Mouse (Mus musculus): ENCODE measurements around the gene Mtcp1. TPM values are rescaled to one million over a fixed set of nuclear protein-coding genes. Genes with fewer than 3 reads are reported as not detected.
A peak's percentile ranks its signal among the peaks of the same experiment; 100 is the strongest.

Gene Mtcp1
- 6.2 and 6.5 TPM in 2 replicates for polyA plus RNA-seq (2014; fragmentation: Nextera tagmentation; extraction: Ambion mirVana)

GRCm38 (mm10) chrX:75415936-75416785 lies at the start of gene Mtcp1, which contains the start of the genes Cmc4 and Brcc3:
Gene Mtcp1, minus strand, starts transcription at chrX:75416588.
Gene Cmc4, minus strand, starts transcription at chrX:75416584.
Gene Brcc3, plus strand, starts transcription at chrX:75416628.
- Histone ChIP-seq H3K36me3 (replicated peaks; ENCODE audit: control insufficient read depth, insufficient read depth) (no peaks in the 10 kb centered on the region; the same call in 1 of the 2 replicates), H3K4me1 (replicated peaks; ENCODE audit: control insufficient read depth, insufficient read depth, low read length) (peaks cover 3% of the 10 kb centered on the region; the same call in 1 of the 2 replicates), H3K9ac (peak within 1 kb of the TSS; percentile 72), H3K9me3 (ENCODE audit: control insufficient read depth, low read length) (no peaks in the 10 kb centered on the region), H3K27ac (peak within 1 kb of the TSS; percentile 88), H3K4me3 (replicated peaks; ENCODE audit: low read length) (peak within 1 kb of the TSS; percentile 52), H3K4me2 (replicated peaks) (peak within 1 kb of the TSS; percentile 56), H3K27me3 (ENCODE audit: control insufficient read depth, insufficient read depth, low read length) (no peaks in the 10 kb centered on the region)
- peak; percentile 100 for ATAC-seq (ENCODE audit: low FRiP score)
- 16% methylated on average over 52 of the region's 52 CpGs for WGBS
- peak; percentile 81 for DNase-seq (ENCODE audit: low spot score)

GRCm38 (mm10) chrX:75454597-75454996 lies 38.2 kb upstream of the Mtcp1 start:
- Histone ChIP-seq H3K36me3 (replicated peaks; ENCODE audit: control insufficient read depth, insufficient read depth) (peaks cover 21% of the 10 kb centered on the region; the same call in 1 of the 2 replicates), H3K4me3 (replicated peaks; ENCODE audit: low read length) (no peak overlapping the region), H3K9me3 (ENCODE audit: control insufficient read depth, low read length) (no peaks in the 10 kb centered on the region), H3K27me3 (ENCODE audit: control insufficient read depth, insufficient read depth, low read length) (no peaks in the 10 kb centered on the region), H3K27ac (no peak overlapping the region), H3K4me1 (replicated peaks; ENCODE audit: control insufficient read depth, insufficient read depth, low read length) (no peaks in the 10 kb centered on the region), H3K4me2 (replicated peaks) (no peak overlapping the region), H3K9ac (no peak overlapping the region)
- WGBS, result 87% methylated on average over 1 of the region's 1 CpGs
- DNase-seq (ENCODE audit: low spot score) (no peak), ATAC-seq (ENCODE audit: low FRiP score) (no peak)

DNA sequence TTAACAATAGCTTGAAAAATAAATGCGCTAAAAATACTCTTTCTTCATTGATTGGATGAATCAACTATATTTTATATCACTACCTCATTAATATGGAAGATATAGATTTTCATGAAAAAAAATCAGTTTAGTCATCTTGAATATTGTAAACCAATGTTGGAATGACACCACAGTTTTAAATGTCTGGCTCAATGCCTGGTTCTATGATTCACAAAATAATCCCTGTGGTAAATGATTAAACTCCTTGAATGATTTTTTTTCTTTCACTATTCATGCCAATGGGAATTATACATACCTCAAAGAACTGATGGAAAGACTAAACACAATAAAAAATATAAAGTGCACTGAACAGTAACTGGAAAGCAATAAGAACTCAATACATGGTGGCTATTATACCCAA lies 6.7 kb downstream of the Mtcp1 start:
- Histone ChIP-seq H3K27me3 (ENCODE audit: control insufficient read depth, insufficient read depth, low read length) (no peaks in the 10 kb centered on the region), H3K4me2 (replicated peaks) (no peak overlapping the region), H3K27ac (no peak overlapping the region), H3K4me1 (replicated peaks; ENCODE audit: control insufficient read depth, insufficient read depth, low read length) (peaks cover 3% of the 10 kb centered on the region; the same call in 1 of the 2 replicates), H3K4me3 (replicated peaks; ENCODE audit: low read length) (no peak overlapping the region), H3K36me3 (replicated peaks; ENCODE audit: control insufficient read depth, insufficient read depth) (no peaks in the 10 kb centered on the region; the same call in 1 of the 2 replicates), H3K9ac (no peak overlapping the region), H3K9me3 (ENCODE audit: control insufficient read depth, low read length) (no peaks in the 10 kb centered on the region)
- 89% methylated on average over 1 of the region's 1 CpGs for WGBS
- no peak for DNase-seq (ENCODE audit: low spot score)
- no peak for ATAC-seq (ENCODE audit: low FRiP score)

DNA sequence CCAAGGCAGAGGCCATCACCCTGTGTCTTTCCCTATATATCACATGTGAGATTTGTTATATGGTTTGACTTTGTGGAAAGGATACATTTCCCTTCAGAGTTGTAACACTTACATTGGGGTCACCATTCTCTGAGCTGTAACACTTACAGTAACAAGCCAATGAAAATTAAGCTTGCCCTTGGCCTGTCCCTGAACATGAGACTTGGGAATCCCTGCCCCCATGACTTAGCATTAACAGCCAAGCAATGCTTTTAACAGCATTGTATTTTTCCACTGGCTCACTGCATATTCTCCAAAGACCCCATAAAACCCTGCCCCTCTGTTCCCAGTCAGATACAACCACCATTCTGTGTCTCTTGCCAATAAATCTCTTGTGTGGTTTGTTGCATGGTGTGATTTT lies 13.0 kb downstream of the Mtcp1 start:
- H3K27ac ChIP-seq, result no peak overlapping the region
- H3K9ac ChIP-seq, result no peak overlapping the region
- no peaks in the 10 kb centered on the region for H3K27me3 ChIP-seq (ENCODE audit: control insufficient read depth, insufficient read depth, low read length)
- no peak overlapping the region for H3K4me3 ChIP-seq (replicated peaks; ENCODE audit: low read length)
- DNase-seq (ENCODE audit: low spot score) (no peak), ATAC-seq (ENCODE audit: low FRiP score) (no peak)
- no peaks in the 10 kb centered on the region for H3K4me1 ChIP-seq (replicated peaks; ENCODE audit: control insufficient read depth, insufficient read depth, low read length)
- no peak overlapping the region for H3K4me2 ChIP-seq (replicated peaks)
- no peaks in the 10 kb centered on the region for H3K9me3 ChIP-seq (ENCODE audit: control insufficient read depth, low read length)
- H3K36me3 ChIP-seq (replicated peaks; ENCODE audit: control insufficient read depth, insufficient read depth), result 0 out of 2 replicates have a peak, but pooled peaks cover 8% of the 10 kb centered on the region

- DNase-seq (ENCODE audit: low spot score), result no peak
These were observed 13.7 kb downstream of the Mtcp1 start for GRCm38 (mm10) chrX:75402668-75403067.

GRCm38 (mm10) chrX:75399471-75399870 lies 16.9 kb downstream of the Mtcp1 start:
- Histone ChIP-seq H3K36me3 (replicated peaks; ENCODE audit: control insufficient read depth, insufficient read depth) (0 out of 2 replicates have a peak, but pooled peaks cover 8% of the 10 kb centered on the region), H3K9me3 (ENCODE audit: control insufficient read depth, low read length) (no peaks in the 10 kb centered on the region), H3K4me1 (replicated peaks; ENCODE audit: control insufficient read depth, insufficient read depth, low read length) (no peaks in the 10 kb centered on the region), H3K27me3 (ENCODE audit: control insufficient read depth, insufficient read depth, low read length) (no peaks in the 10 kb centered on the region), H3K9ac (no peak overlapping the region), H3K4me3 (replicated peaks; ENCODE audit: low read length) (no peak overlapping the region), H3K4me2 (replicated peaks) (no peak overlapping the region), H3K27ac (no peak overlapping the region)
- DNase-seq (ENCODE audit: low spot score) (no peak), ATAC-seq (ENCODE audit: low FRiP score) (no peak)
- WGBS, result 86% methylated on average over 1 of the region's 1 CpGs

More at GRCm38 (mm10) chrX:75402668-75403067, 13.7 kb downstream of the Mtcp1 start:
- H3K4me1 ChIP-seq (replicated peaks; ENCODE audit: control insufficient read depth, insufficient read depth, low read length), result no peaks in the 10 kb centered on the region
- WGBS, result 67% methylated on average over 2 of the region's 2 CpGs
- H3K27me3 ChIP-seq (ENCODE audit: control insufficient read depth, insufficient read depth, low read length), result no peaks in the 10 kb centered on the region
- H3K36me3 ChIP-seq (replicated peaks; ENCODE audit: control insufficient read depth, insufficient read depth), result 0 out of 2 replicates have a peak, but pooled peaks cover 8% of the 10 kb centered on the region
- no peak for ATAC-seq (ENCODE audit: low FRiP score)
- no peak overlapping the region for H3K4me3 ChIP-seq (replicated peaks; ENCODE audit: low read length)
- H3K9me3 ChIP-seq (ENCODE audit: control insufficient read depth, low read length), result no peaks in the 10 kb centered on the region
- H3K9ac ChIP-seq, result no peak overlapping the region
- H3K4me2 ChIP-seq (replicated peaks), result no peak overlapping the region
- H3K27ac ChIP-seq, result no peak overlapping the region

DNA sequence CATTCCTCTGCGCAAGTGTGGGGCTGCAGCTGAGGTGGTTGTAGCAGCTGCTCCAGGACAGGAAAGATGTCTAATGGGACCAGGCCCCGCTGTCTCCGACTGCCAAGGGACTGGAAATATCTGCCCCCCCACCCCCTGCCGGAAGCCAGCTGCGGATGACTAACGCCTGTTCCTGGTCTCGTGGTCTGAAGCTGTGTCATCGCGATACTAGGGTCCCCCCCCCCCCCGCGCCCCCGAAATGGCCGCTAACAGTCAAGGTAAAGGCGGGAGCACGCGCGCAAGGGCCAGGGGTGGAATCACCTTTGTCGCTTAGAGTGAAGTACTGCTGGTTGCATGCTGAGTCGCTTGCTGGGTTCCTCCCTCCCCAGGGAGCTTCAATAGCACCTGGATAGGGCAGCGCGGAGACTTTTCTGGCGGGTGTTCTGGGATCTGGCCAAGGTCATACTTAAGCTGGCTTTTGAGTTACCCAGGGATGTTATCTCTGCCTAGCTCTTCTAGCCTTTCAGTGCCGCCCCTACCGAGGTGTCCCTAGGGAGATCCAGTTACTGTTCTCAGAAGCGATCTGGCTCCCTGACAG lies 34.1 kb downstream of the Mtcp1 start, which contains the start of the genes Fundc2 and F8:
Fundc2 (plus strand) TSS at position 205 of the 577 bp plus-strand sequence.
F8 (minus strand) TSS at position 421 of the 577 bp plus-strand sequence.
- no peaks in the 10 kb centered on the region for H3K4me1 ChIP-seq (replicated peaks; ENCODE audit: control insufficient read depth, insufficient read depth, low read length)
- peak; percentile 97 for ATAC-seq (ENCODE audit: low FRiP score)
- H3K27ac ChIP-seq, result peak within 1 kb of the TSS; percentile 82
- H3K36me3 ChIP-seq (replicated peaks; ENCODE audit: control insufficient read depth, insufficient read depth), result no peaks in the 10 kb centered on the region
- peak within 1 kb of the TSS; percentile 52 for H3K4me2 ChIP-seq (replicated peaks)
- DNase-seq (ENCODE audit: low spot score), result peak; percentile 68
- no peaks in the 10 kb centered on the region for H3K9me3 ChIP-seq (ENCODE audit: control insufficient read depth, low read length)
- no peaks in the 10 kb centered on the region for H3K27me3 ChIP-seq (ENCODE audit: control insufficient read depth, insufficient read depth, low read length)
- H3K9ac ChIP-seq, result peak within 1 kb of the TSS; percentile 74
- 16% methylated on average over 22 of the region's 25 CpGs for WGBS
- peak within 1 kb of the TSS; percentile 57 for H3K4me3 ChIP-seq (replicated peaks; ENCODE audit: low read length)

DNA sequence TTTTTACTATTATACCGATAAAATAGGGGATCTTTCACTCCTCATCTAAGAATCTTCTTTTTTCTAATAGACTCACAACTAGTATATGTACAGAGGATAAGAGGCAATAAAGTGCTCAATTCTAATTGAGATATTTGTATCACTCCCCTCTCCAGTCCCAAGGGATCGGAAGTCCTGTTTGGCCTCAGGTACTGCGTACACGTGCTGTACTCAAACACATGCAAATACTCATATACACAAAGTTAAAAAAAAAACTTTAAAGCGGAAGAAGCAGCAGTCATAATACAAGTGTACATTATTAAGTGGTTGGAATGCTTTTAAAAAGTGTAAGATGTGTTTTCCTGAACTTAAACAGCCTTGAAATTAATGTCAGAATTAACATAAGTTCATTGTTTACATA lies 34.7 kb downstream of the Mtcp1 start:
- no peaks in the 10 kb centered on the region for H3K36me3 ChIP-seq (replicated peaks; ENCODE audit: control insufficient read depth, insufficient read depth)

DNA sequence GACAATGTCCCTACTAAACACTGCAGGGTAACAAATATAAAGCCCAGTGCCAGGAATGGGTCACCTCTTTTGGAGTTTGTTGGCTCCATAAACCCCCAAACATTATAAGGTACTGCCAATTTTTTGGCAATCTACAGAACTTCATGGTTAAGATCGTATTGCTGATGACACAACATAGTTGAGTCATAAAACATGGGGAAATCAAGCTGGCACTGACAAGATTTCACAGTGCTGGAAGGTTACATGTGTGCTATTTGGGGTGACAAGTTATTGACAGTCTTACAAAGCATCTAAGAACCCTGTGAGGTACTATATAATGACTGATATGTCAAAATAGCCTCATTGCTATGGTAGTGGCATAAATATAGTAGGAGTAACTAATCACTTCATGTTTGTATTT lies 35.2 kb downstream of the Mtcp1 start:
- H3K27ac ChIP-seq, result no peak overlapping the region
- ATAC-seq (ENCODE audit: low FRiP score) (no peak), DNase-seq (ENCODE audit: low spot score) (no peak)
- no peaks in the 10 kb centered on the region for H3K9me3 ChIP-seq (ENCODE audit: control insufficient read depth, low read length)
- H3K4me3 ChIP-seq (replicated peaks; ENCODE audit: low read length), result no peak overlapping the region
- no peaks in the 10 kb centered on the region for H3K36me3 ChIP-seq (replicated peaks; ENCODE audit: control insufficient read depth, insufficient read depth)
- 94% methylated on average over 1 of the region's 1 CpGs for WGBS
- H3K27me3 ChIP-seq (ENCODE audit: control insufficient read depth, insufficient read depth, low read length), result no peaks in the 10 kb centered on the region
- H3K4me1 ChIP-seq (replicated peaks; ENCODE audit: control insufficient read depth, insufficient read depth, low read length), result no peaks in the 10 kb centered on the region
- H3K9ac ChIP-seq, result no peak overlapping the region
- no peak overlapping the region for H3K4me2 ChIP-seq (replicated peaks)

More for the DNA sequence above, 34.7 kb downstream of the Mtcp1 start:
- Histone ChIP-seq H3K4me2 (replicated peaks) (peak overlapping the region; percentile 52), H3K27me3 (ENCODE audit: control insufficient read depth, insufficient read depth, low read length) (no peaks in the 10 kb centered on the region), H3K27ac (0 out of 2 replicates have a peak overlapping the region, but pooled peaks have one; percentile 82), H3K4me3 (replicated peaks; ENCODE audit: low read length) (peak overlapping the region; percentile 57), H3K9me3 (ENCODE audit: control insufficient read depth, low read length) (no peaks in the 10 kb centered on the region), H3K9ac (peak overlapping the region; percentile 74), H3K4me1 (replicated peaks; ENCODE audit: control insufficient read depth, insufficient read depth, low read length) (no peaks in the 10 kb centered on the region)
- DNase-seq (ENCODE audit: low spot score) (no peak), ATAC-seq (ENCODE audit: low FRiP score) (0 out of 2 replicates have a peak, but pooled peaks have one; percentile 25)
- 62% methylated on average over 5 of the region's 5 CpGs for WGBS

Data from hindbrain, embryonic 14.5 days (tissue).